Mouse (Mus musculus) midbrain, embryonic 11.5 days (tissue): ENCODE results near the gene Acox1. TPM values are rescaled to one million over a fixed set of nuclear protein-coding genes. Genes with fewer than 3 reads are reported as not detected.

Source experiments
- ATAC-seq: fragments of 200-750 bp; cut with Nextera tagmentation; 2 replicates; pipeline ENCODE4 v1.8.0; 2017; ENCODE audit warnings: moderate TSS enrichment, moderate library complexity; ENCODE audit not compliant: low FRiP score
- DNase-seq: peaks from one replicate; pipeline ENCODE4 v3.0.0; 2015; ENCODE audit warnings: low spot score; ENCODE audit errors: missing footprints
- H3K27ac ChIP-seq: fragments of 300-500 bp; sonication (generic); 2 replicates; pipeline ENCODE4 v1.5.1; 2014; ENCODE audit warnings: low read depth, low read length
- H3K27me3 ChIP-seq: fragments of 300-500 bp; sonication (generic); 2 replicates; pipeline ENCODE4 v1.6.1; 2014; ENCODE audit warnings: mild to moderate bottlenecking, low read length, moderate library complexity, mixed read lengths; ENCODE audit not compliant: control insufficient read depth, insufficient read depth
- H3K36me3 ChIP-seq: fragments of 300-500 bp; sonication (generic); 2 replicates; pipeline ENCODE4 v1.6.1; 2014; ENCODE audit warnings: mild to moderate bottlenecking, low read length, moderate library complexity, mixed read lengths; ENCODE audit not compliant: control insufficient read depth, insufficient read depth
- H3K4me1 ChIP-seq: fragments of 300-500 bp; sonication (generic); 2 replicates; pipeline ENCODE4 v1.6.1; 2014; ENCODE audit warnings: low read length; ENCODE audit not compliant: control insufficient read depth, insufficient read depth
- H3K4me2 ChIP-seq: fragments of 300-500 bp; sonication (generic); 2 replicates; pipeline ENCODE4 v1.6.1; 2014; ENCODE audit warnings: mild to moderate bottlenecking, moderate library complexity
- H3K4me3 ChIP-seq: fragments of 300-500 bp; sonication (generic); 2 replicates; pipeline ENCODE4 v1.5.1; 2014; ENCODE audit warnings: low read depth, low read length
- H3K9ac ChIP-seq: fragments of 300-500 bp; sonication (generic); 2 replicates; pipeline ENCODE4 v1.6.1; 2014; ENCODE audit warnings: low read length
- H3K9me3 ChIP-seq: fragments of 300-500 bp; sonication (generic); 2 replicates; pipeline ENCODE4 v1.6.1; 2016; ENCODE audit warnings: low read length; ENCODE audit not compliant: control insufficient read depth
- WGBS: fragments of 180-500 bp; shearing (Covaris S2); extraction: QIAGEN DNeasy Blood & Tissue Kit; methylation state at CpG from one replicate; pipeline ENCODE4 v1.1.7; 2014; 5-methylcytosine and 5-hydroxymethylcytosine counted together
- polyA plus RNA-seq: library from polyadenylated mRNA; unstranded; fragments of >200 nt; fragmentation: Nextera tagmentation; extraction: Ambion mirVana; gene quantifications from 2 replicates; pipeline ENCODE4 v1.2.1, GENCODE M21; 2014

Acox1 gene
- polyA plus RNA-seq, 1 experiment from 2014 or later, result 36.1 TPM

- ATAC-seq, result no peak
- H3K9me3 ChIP-seq, result no peaks in the 10 kb centered on the region
- H3K27me3 ChIP-seq, result peaks cover 5% of the 10 kb centered on the region
- no peak overlapping the region for H3K9ac ChIP-seq
- 0 out of 2 replicates have a peak, but pooled peaks cover 2% of the 10 kb centered on the region for H3K4me1 ChIP-seq
- H3K36me3 ChIP-seq, result no peaks in the 10 kb centered on the region
- H3K4me3 ChIP-seq, result no peak overlapping the region
- DNase-seq, result no peak
- no peak overlapping the region for H3K27ac ChIP-seq
- 87% methylated on average over 6 of the region's 6 CpGs for WGBS
- H3K4me2 ChIP-seq, result no peak overlapping the region
These were observed 17.1 kb upstream of the Acox1 start for GRCm38 (mm10) chr11:116215991-116216390.

- H3K9ac ChIP-seq, result no peak overlapping the region
- H3K4me2 ChIP-seq, result no peak overlapping the region
- no peak for ATAC-seq
- 87% methylated on average over 7 of the region's 7 CpGs for WGBS
- H3K27ac ChIP-seq, result no peak overlapping the region
- H3K4me3 ChIP-seq, result no peak overlapping the region
- 0 out of 2 replicates have a peak, but pooled peaks cover 2% of the 10 kb centered on the region for H3K4me1 ChIP-seq
- no peaks in the 10 kb centered on the region for H3K36me3 ChIP-seq
- no peaks in the 10 kb centered on the region for H3K27me3 ChIP-seq
- H3K9me3 ChIP-seq, result no peaks in the 10 kb centered on the region
- DNase-seq, result no peak
These were observed 16.3 kb upstream of the Acox1 start for GRCm38 (mm10) chr11:116215181-116215580.

- DNase-seq, result peak; percentile 59
- 92% methylated on average over 13 of the region's 13 CpGs for WGBS
These were observed 15.1 kb upstream of the Acox1 start for GRCm38 (mm10) chr11:116213877-116214510.

GRCm38 (mm10) chr11:116212847-116213246, 14.0 kb upstream of the Acox1 start:
- Histone ChIP-seq H3K4me2 (no peak overlapping the region), H3K4me3 (no peak overlapping the region), H3K27me3 (no peaks in the 10 kb centered on the region), H3K9ac (no peak overlapping the region), H3K4me1 (no peaks in the 10 kb centered on the region), H3K9me3 (no peaks in the 10 kb centered on the region), H3K36me3 (no peaks in the 10 kb centered on the region), H3K27ac (no peak overlapping the region)
- no peak for DNase-seq
- 90% methylated on average over 6 of the region's 6 CpGs for WGBS
- ATAC-seq, result no peak

More at GRCm38 (mm10) chr11:116213877-116214510, 15.1 kb upstream of the Acox1 start:
- Histone ChIP-seq H3K4me1 (0 out of 2 replicates have a peak, but pooled peaks cover 2% of the 10 kb centered on the region), H3K36me3 (no peaks in the 10 kb centered on the region), H3K9me3 (no peaks in the 10 kb centered on the region), H3K27me3 (no peaks in the 10 kb centered on the region), H3K27ac (no peak overlapping the region), H3K4me2 (no peak overlapping the region), H3K4me3 (no peak overlapping the region), H3K9ac (no peak overlapping the region)
- ATAC-seq, result no peak

- Histone ChIP-seq H3K4me3 (no peak overlapping the region), H3K4me2 (no peak overlapping the region), H3K9me3 (no peaks in the 10 kb centered on the region), H3K36me3 (peaks cover 4% of the 10 kb centered on the region; the same call in 1 of the 2 replicates), H3K27ac (no peak overlapping the region), H3K4me1 (no peaks in the 10 kb centered on the region), H3K9ac (no peak overlapping the region), H3K27me3 (no peaks in the 10 kb centered on the region)
- ATAC-seq (no peak), DNase-seq (peak; percentile 41)
- WGBS, result 80% methylated on average over 5 of the region's 5 CpGs
These were observed 11.9 kb upstream of the Acox1 start for GRCm38 (mm10) chr11:116210696-116211095.

- Histone ChIP-seq H3K4me2 (no peak overlapping the region), H3K9me3 (no peaks in the 10 kb centered on the region), H3K9ac (no peak overlapping the region), H3K27ac (no peak overlapping the region), H3K4me1 (no peaks in the 10 kb centered on the region), H3K36me3 (peaks cover 4% of the 10 kb centered on the region; the same call in 1 of the 2 replicates), H3K4me3 (no peak overlapping the region), H3K27me3 (no peaks in the 10 kb centered on the region)
- no peak for ATAC-seq
- WGBS, result 83% methylated on average over 8 of the region's 8 CpGs
- DNase-seq, result no peak
These were observed 10.4 kb upstream of the Acox1 start for GRCm38 (mm10) chr11:116209257-116209656.

GRCm38 (mm10) chr11:116208660-116209059, 9.8 kb upstream of the Acox1 start:
- 90% methylated on average over 3 of the region's 3 CpGs for WGBS
- peaks cover 4% of the 10 kb centered on the region; the same call in 1 of the 2 replicates for H3K36me3 ChIP-seq
- no peak overlapping the region for H3K27ac ChIP-seq
- no peaks in the 10 kb centered on the region for H3K27me3 ChIP-seq
- no peak overlapping the region for H3K9ac ChIP-seq
- no peaks in the 10 kb centered on the region for H3K9me3 ChIP-seq
- DNase-seq, result no peak
- no peak overlapping the region for H3K4me2 ChIP-seq
- H3K4me3 ChIP-seq, result no peak overlapping the region
- no peaks in the 10 kb centered on the region for H3K4me1 ChIP-seq
- ATAC-seq, result no peak

GRCm38 (mm10) chr11:116206678-116207077, 7.8 kb upstream of the Acox1 start:
- DNase-seq (no peak), ATAC-seq (no peak)
- WGBS, result 84% methylated on average over 4 of the region's 4 CpGs

GRCm38 (mm10) chr11:116203150-116203549, 4.3 kb upstream of the Acox1 start:
- Histone ChIP-seq H3K27me3 (no peaks in the 10 kb centered on the region), H3K4me1 (0 out of 2 replicates have a peak, but pooled peaks cover 2% of the 10 kb centered on the region), H3K27ac (no peak overlapping the region), H3K9ac (no peak overlapping the region), H3K4me3 (no peak overlapping the region), H3K36me3 (peaks cover 4% of the 10 kb centered on the region; the same call in 1 of the 2 replicates), H3K9me3 (no peaks in the 10 kb centered on the region), H3K4me2 (no peak overlapping the region)
- ATAC-seq (no peak), DNase-seq (no peak)
- WGBS, result 87% methylated on average over 3 of the region's 3 CpGs

More at GRCm38 (mm10) chr11:116206678-116207077, 7.8 kb upstream of the Acox1 start:
- Histone ChIP-seq H3K4me1 (no peaks in the 10 kb centered on the region), H3K27me3 (no peaks in the 10 kb centered on the region), H3K9ac (no peak overlapping the region), H3K4me2 (no peak overlapping the region), H3K9me3 (no peaks in the 10 kb centered on the region), H3K36me3 (peaks cover 4% of the 10 kb centered on the region; the same call in 1 of the 2 replicates), H3K4me3 (no peak overlapping the region), H3K27ac (no peak overlapping the region)
